Mouse (Mus musculus) gastrocnemius, postnatal 4 days (tissue): Measurements from ENCODE around the gene Ccl8. TPM values are rescaled to one million over a fixed set of nuclear protein-coding genes. Genes with fewer than 3 reads are reported as not detected.

Experiments used
- DNase-seq, 2 experiments: peaks; one replicate each; pipeline ENCODE4 v3.0.0; 2021 to 2022; ENCODE audit warnings: low spot score in 2 of 2, mixed read lengths in 2 of 2
- long read RNA-seq, 2 experiments: library from polyadenylated mRNA; stranded (forward); transcript quantifications; one replicate each; pipeline ENCODE4 v2.0.0; 2021
- total RNA-seq, 2 experiments: library from RNA; stranded (reverse); gene quantifications; 2 replicates each; pipeline ENCODE4 v1.2.3; 2021

Gene Ccl8
- total RNA-seq = 1 to 10 TPM in 1 of 2 experiments, not detected in 1; 1.0 TPM
- long read RNA-seq, experiment 1 = 0 reads
- long read RNA-seq, experiment 2, partial matches to known transcripts = 2 of 3 reads
- long read RNA-seq, experiment 2, other reads (novel, unspliced or antisense) = 1 of 3 reads

DNA sequence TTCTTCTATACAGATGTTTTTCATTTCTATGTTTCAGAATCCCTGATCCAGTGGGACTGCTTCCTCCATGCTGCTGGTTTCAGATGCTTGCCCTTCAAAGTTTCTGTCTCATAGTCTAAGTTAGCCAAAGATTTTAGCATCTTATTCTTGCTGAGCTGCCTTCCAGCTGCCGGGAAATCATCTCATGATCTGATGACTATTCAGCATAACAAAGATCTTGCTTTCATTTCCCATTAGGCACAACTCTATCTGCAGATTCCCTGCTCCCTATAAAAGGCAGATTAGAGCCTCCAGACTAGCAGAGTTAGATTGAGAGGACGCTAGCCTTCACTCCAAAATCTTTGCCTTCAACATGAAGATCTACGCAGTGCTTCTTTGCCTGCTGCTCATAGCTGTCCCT lies at the start of gene Ccl8:
Gene Ccl8, plus strand, starts transcription at position 301 of the 400 bp plus-strand sequence.
- no peak for DNase-seq

DNA sequence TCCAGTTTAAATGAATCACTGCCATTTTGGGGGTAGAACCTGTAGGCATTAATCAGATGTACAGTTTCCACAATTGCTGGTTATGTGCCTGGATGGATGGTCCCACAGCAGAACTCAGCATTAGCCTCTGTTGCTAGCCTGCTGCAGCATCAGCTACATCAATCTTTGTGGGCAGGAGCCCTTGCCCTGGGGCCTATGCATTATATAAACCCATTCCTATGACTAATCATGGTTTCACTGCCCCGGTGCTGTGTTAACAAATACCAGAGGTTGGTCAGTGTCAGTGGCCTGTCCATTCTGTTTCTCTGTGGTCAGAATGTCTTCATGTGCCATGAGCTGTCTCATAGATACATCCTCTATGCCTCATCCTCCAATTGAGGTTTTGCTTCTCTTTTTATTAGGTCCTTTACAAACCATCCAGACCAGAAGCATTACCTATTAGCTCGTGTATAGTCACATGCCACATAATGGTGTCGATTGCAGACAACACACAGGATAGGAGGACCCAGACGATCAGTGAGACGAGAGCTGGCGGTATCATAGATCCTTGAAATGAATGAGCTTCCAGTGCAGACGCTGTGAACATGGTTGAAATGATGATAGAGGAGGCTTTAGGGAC lies 47.9 kb upstream of the Ccl8 start:
- no peak for DNase-seq

DNA sequence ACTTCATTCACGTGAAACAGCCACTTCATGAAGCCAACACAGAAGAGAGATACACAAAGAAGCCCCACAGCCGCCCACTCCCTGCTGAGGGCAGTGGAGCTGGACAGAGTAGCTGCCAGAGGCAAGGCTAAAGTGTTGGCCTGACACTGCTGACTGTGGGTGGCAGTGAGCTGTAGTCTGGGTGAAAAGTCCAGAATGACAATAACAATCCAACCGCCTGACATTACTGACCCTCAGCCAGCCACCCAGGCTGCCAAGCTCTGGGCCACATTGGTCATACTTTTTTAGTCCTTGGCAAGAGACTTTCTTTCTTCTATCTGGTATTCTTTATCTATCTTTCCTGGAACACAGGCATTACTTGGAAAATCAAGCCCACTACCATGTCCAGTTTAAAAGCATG lies 43.9 kb upstream of the Ccl8 start:
- DNase-seq = no peak

DNA sequence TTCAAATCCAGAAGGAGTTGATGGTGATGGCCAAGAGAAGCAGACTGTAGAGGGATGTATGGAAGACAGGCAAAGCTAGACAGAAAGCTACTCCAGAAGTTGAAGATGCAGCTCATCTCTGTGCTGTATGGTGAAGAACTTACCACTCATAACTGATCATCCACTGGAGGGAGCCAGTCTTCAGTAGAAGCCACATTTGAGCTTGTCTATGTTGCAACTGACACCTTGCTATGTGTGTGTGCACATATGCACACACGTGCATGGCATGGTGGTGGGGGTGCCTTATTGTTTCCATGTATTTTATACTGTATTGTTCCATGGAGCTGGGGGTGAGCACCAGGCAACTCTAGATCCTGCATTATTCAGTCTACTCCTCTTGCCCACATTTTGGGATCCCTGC lies 42.6 kb upstream of the Ccl8 start:
- DNase-seq = no peak

DNA sequence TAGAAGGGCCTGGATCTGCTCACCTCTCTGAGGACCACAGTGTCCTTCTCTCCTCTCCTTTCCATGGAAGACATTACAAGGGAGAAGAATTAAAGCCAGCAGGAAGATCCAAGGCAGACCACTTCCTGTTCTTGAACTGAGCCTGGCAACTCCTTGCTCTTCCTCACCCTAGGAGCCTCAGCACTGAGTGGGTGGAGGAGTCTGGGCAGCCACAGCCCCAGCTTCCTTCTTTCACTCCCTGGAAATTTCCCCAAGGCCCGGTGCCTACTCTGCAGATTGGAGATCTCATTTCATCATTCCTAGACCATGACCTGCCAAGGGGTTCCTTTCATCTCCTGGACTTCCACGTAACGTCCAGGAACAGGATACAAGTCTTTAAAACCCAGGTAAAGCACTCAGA lies 42.0 kb upstream of the Ccl8 start:
- no peak for DNase-seq

DNA sequence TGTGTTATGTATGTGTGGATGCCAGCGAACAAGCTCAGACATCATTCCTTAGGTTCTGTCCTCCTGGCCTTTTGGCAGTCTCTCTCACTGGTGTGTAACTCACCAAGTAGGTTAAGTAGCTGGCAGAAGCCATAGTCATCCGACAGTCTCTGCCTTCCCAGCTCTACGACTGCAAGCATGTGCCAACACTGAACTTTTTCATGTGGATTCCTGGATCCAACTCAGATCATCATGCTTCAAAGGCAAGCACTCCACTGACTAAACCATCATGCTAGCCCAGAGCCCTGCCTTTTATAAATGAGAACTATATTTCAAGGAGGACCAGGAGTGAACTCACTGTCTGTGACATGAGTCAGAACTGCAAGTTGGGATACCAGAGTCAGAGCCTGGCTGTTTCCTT lies 41.3 kb upstream of the Ccl8 start:
- no peak for DNase-seq

DNA sequence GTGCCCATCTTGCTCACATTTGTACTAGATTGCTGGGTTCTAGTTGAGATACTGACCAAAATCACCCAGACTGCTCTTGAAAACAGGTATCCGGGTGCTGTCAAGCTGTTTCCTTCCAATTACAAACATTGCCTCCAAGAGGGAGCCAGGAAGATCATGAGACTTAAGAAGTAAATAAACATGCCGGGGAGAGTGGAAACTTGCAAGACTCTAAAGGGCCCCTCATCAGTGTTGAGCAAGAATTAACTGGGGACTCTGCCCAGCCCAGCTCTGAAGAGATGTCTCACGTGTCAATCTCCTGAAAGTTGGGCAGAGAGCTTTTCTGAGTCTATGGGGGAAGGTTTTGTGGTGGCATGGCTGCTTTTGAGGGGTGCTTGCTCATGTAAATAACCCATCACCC lies 38.0 kb upstream of the Ccl8 start:
- no peak for DNase-seq

DNA sequence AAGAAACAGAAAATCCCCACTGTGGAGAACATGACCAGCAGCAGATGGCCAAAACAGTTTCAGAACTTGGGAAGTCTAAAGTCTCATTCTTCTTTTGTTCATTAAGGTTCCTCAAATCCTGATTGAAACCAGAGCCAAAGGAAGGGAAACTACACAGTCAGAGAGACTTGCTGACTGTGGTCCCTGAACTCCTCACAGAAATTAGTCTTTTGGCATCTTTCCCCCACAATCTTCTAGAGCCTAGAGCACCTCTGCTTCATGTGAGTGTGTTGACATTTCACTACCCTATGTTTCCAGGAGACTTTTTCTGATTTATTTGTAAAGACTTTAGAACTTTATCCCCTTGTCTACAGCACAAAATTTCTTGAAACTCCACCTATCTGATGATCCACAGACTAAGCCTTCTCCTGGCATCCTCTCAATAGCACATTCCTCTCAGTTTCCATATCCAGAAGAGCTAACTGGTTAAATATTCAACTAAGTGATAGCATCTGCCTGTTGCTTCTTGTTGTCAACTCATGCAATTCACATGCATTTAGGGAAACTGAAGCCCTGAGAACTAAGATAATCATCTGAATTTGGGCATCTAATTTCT lies 36.8 kb upstream of the Ccl8 start:
- no peak for DNase-seq

DNA sequence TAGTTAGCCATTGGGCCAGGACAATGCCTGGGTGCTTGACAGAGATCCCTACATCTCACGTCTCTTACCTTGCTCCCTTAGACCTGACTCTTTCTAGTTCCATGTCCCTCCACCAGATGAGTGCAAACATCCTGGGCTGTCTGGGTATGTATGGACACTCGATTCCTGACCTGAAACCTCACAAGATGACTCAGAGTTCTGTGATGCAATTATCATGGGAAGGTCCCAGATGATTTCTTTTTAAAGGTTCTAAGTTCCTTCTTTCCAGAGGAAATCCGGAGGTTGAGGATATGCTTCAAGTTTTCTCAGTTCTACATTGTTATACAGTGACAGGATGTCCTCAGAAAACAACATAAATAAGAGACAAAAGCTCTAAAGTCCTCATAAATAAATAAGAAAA lies 34.1 kb upstream of the Ccl8 start:
- no peak for DNase-seq

DNA sequence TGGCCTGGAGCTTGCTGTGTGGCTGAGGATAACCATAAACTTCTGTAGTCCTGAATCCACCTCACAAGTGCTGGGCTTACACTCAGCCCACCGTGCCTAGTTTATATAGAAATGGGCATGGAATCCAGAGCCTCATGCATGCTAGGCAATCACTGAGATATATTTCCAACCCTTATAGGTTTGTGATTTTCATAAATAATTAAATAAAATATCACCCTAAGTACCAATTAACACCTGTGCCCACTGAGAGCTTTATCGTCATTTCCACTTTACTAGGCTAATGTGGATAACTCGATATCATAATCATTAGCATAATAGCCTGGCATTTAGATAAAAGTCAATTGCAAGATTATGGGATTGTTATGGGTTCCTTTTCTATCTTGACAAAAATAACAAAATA lies 30.6 kb upstream of the Ccl8 start:
- DNase-seq = no peak

DNA sequence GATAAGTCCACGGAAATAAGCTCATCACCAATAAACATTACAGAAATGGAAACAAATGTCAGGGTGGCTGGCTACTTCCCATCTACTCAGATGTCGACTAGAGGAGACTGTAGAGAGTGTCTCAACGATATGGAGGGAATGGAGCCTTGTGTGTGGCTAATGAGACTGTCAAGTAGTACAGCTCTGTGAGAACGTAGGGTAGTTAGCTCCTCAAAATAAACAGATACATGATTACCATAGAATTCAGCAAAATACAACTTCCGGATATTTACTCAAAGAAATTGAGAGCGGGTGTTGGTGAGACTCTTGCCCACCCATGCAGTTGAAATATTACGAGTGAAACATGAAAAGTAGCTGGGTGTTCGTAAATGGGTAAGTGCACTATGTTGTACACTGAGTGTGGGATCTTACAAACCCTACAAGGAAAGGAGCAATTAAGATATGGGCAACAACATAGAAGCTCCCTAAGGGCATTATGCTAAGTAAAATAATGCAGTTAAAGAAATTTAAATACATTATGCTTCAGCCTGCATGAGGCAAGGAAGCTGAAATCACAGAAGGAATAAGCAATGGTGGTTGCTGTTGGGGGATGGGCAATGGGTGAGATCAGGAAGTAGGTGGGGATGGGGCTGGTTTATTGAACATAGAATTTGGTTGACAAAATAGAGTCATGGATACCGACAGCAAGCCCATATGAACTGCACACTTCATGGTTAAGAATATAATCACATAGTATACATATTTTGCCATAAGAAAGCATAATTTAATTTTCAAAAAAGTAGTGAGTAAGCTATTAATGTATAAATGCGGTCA lies 15.3 kb upstream of the Ccl8 start:
- no peak for DNase-seq

DNA sequence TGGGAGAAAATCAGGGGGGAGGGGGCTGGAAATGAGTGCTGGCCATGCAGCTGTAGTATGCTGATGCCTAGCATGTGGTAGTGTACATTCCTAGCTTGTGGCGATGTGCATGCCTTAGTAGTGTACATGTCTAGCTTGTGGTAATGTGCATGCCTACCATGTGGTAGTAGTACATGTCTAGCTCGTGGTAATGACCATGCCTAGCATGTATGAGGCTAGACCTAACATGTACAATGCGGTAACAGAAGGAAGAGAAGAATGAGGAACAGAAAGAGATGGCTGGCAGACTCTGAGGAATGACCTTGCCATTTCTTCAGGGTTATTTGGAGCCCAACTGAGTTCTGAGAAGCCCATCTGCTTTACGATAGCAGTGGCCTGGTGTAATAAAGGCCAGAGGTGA lies 13.9 kb upstream of the Ccl8 start:
- no peak for DNase-seq

DNA sequence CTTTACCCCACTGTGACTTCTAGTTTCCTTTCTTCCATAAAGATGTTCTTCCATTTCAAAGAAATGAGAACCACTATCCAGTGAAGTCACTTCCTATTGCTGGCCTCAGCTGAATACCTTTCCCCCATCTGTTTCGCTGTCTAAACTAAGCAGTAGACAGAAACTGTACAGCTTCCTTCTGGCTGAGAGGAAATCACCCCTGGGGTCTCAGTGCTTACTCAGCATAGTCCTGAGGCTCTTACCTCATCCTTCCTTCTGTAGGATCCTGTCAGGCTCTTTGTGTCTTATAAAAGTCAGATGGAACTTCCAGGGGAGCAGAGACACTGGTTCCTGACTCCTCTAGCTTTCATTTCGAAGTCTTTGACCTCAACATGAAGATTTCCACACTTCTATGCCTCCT lies 13.5 kb upstream of the Ccl8 start, which contains the start of gene Ccl12:
Gene Ccl12, plus strand, starts transcription at position 317 of the 400 bp plus-strand sequence.
- no peak for DNase-seq

DNA sequence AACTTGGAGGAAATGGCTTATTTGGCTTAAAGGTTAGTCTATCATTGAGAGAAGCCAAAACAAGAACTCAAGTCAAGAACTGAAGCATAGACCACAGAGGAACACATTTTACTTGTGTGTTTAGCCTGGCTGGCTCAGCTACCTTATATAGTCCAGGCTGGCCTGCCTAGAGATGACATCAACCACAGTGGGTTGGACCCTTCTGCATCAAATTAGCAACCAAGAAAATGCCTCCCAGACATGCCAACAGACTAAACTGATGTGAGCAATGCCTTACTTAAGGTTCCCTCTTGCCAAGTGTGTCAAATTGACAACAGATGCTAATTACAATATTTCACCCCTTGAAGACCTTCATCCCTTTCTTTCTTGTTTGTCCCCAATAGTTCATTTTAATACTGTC lies 5.4 kb upstream of the Ccl8 start:
- no peak for DNase-seq

DNA sequence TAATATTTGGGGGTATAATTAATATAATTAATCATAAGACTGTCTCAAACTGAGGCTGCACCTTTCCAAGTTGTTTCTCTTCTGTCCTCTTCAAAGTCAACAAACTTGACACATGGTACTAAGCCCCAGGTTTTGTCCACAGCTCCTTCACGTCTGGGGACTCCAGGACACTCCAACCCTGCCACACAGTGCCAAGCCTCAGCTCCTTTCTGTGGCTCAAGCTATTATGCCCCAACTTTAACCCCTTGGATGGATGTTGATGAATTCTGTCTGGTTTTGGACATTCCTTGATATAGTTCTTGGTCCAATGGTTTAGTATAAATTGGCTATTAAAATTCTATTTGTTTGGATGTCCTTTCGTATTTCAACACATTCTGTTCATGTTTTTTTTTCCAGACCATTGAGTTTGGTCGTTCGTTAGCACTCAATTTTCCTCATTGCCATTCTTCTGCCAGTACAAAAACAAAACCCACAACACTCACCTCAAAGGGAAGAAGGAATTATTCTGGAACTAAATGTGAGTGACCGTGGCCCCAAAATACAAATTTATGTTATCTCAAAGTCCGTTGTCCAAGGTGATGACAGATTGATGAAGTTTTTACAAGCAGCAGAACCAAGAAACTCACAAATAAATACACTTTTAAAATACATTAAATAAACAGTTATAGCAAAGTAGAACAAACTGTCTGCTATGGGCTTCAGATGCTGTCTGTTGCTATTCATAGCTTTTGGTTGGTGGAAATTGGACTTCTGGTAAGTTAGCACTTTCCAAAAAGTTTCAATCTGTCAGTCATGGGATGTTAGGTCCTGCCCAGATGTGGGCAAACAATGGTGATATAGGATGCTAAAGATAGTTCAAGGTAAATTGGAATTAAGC lies 4.4 kb upstream of the Ccl8 start:
- no peak for DNase-seq

DNA sequence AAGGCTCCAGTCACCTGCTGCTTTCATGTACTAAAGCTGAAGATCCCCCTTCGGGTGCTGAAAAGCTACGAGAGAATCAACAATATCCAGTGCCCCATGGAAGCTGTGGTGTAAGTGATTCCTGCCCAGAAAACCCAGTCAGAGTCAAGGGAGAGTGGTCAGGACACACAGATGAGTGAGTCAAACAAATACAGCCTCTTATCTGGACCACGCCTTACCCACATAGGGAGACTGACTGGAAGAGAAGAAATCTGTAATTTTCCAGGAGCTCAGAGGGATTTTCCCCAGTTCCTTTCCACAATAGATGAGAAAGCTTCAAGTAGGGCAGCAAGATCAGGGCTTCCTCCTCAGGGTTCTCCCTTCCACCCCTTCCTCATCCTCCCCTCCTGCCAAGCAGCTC lies 1.1 kb downstream of the Ccl8 start:
- DNase-seq = no peak

DNA sequence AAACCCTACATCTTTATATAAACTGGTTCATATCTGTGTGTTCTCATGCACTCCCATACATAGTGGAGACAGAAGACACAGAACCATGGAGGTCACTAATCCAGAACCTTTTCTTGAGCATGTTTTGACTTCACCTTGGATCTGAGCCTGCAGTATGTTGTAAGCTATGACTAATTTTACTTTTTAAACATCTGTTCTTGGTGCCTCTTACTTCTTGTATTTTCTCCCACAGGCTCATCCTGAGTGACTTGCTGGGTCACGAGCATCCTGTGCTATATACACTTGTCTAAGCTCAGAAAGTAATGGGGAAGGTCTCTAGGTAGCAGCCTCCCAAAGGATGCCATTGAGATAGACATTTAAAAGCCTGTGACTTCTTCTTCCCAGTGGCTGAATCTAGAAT lies 18.0 kb downstream of the Ccl8 start:
- no peak for DNase-seq

DNA sequence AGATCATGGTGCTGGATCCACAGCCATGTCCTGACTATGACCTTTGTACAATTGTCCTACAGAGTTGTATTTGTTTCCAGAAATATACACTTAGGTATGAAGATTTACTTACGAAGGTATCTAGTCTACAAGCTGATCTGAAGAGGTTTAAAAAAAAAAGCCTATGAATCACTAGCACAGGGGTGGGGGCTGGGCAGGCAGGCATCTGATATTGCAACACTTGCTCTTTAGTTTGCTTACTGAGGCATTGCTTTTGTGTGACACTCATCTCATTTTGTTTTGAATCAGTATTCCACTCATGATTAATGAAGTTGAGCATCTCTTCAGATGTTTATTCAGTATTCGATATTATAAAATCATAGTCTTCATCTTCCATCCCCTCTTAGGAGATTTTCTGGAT lies 21.2 kb downstream of the Ccl8 start:
- no peak for DNase-seq

DNA sequence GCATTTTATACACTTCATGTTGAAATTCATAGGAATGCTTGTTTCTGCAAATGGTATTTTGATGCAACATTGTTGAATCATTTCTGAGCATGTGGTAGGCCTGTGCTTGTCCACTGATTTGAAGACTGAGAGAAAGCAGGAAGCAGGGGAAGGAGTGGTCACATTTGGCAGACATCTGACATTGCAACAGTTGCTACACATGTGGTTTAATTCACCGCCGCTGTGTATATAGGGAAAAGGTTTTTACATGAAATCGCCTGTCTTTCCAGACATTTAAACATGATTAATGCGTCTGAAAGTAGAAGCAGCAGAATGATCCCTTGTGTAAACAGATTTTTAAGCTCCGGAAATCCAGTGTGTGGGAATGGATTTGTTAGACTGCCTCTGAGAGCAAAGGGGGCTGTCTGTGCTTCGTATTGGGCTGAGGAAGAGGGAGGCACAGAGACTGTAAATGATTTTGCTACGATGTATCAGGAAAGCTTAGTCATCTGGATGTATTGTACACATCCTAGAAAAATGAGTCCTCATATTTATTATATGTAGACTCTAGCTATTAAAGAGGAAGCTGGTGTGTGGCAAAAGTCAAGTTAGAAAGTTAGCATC lies 24.6 kb downstream of the Ccl8 start:
- DNase-seq = no peak

DNA sequence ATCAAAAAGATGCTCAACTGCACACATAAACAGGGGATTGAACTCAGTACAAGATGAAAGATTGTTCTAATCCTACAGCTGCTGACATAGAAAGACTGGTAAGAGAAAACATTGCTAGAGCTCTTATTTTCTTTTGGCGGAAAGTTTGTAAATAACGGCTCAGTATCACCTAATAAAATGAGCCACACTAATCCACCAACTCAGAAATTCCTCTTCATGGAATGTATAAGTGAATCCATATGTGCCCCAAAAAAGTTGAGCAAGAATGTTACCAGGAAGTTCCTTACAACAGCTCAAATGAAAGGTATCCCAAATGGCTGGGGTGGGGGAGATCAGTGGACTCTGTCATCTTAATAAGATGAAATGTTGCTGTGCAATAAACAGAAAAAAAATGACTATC lies 44.1 kb downstream of the Ccl8 start:
- no peak for DNase-seq

DNA sequence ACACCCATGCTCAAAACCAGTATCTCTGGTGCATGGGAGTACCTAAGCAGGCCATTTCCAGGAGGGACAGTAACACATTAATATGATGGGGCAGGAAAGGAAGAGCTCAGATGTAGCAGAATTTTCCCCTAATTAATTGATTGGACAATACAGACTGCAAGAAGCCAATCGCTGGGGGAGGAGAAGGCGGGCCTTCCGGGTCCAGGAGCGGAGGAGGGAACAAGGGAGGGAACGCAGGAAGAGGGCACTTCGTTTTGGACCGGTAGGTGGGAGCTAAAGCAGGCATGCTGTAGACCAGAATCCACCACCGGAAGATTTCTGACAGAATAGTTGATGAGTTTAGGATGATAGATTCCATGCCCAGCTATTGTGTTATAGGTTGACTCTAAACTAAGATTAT lies 48.3 kb downstream of the Ccl8 start:
- DNase-seq = no peak
